Mouse (Mus musculus) megakaryocyte, embryonic 14.5 days (primary cell): Measurements from ENCODE around the gene Wnt7b.

Source experiments
- FLI1 ChIP-seq: IDR thresholded peaks from 2 replicates; pipeline ENCODE4 v1.6.1; 2012; ENCODE audit warnings: low read length, inconsistent platforms, mixed read lengths
- GATA1 ChIP-seq: IDR thresholded peaks from 3 replicates; pipeline ENCODE4 v1.6.1; 2012; ENCODE audit warnings: mixed read lengths, low read length, inconsistent platforms, borderline replicate concordance

- TF ChIP-seq GATA1 (no peak), FLI1 (no peak)
Observed at GRCm38 (mm10) chr15:85555799-85556198, 26.5 kb downstream of the Wnt7b start.
